Mouse (Mus musculus): Measurements from ENCODE around the gene C130050O18Rik.

C130050O18Rik gene

DNA sequence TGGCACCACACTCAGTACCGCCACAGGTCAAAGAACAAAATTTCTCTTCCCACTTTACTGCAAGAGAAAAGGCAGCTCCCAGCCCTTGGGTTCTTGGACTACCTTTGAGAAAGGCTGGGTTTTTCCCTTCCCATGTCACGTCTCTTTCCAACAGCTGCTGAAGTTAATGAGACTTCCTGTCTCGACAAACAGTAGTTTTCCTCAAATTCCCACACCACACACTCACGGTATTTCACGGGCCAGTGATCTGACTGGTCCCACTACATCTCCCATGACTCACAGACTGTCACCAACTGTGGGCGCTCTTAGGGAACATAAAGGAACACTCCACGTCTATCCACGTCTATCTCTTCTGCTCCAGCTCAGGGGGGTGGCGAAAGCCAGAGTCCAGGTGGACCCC is 20.1 kb downstream of the C130050O18Rik start:
- DNase-seq (ENCODE audit: low spot score in 2 of 2), result no peak

DNA sequence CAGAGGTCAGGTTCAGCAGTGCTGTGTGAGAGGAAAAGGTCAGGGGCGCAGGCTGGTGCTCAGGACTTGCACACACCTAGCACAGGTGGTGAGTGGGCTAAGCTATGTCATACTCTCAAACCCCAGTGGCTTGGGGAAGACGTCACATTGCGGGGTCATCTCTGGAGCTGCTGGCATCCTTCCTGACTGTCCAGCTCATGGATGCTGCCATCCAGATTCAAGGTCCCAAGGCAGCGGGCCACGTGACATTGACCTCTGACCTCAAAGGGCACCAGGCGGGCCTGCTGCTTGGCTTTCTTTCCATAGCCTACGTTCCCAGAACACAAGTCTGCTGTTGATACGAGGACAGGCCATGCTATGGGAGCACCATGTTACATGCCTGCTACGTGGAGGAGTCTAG is 21.9 kb downstream of the C130050O18Rik start:
- DNase-seq (ENCODE audit: low spot score in 2 of 2), result no peak

DNA sequence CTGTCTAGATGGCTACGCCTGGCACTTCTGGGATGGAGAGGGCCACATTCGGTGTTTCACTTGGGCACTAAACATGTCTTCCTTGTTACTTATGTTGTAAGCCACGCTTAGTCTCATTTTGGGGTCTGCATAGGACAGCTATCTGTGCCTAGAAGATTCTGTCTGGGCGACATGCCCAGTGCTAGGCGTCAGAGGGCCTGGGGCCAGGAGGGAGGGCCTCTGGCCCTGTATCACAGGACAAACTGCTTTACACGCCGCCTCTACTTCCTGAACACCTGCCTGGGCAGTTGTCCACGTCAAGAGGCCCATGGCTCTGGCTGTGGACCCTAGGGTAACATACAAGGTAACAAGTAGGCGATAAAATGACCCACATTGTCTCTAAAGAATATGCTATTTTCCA is 22.9 kb downstream of the C130050O18Rik start:
- DNase-seq (ENCODE audit: low spot score in 2 of 2), result no peak

DNA sequence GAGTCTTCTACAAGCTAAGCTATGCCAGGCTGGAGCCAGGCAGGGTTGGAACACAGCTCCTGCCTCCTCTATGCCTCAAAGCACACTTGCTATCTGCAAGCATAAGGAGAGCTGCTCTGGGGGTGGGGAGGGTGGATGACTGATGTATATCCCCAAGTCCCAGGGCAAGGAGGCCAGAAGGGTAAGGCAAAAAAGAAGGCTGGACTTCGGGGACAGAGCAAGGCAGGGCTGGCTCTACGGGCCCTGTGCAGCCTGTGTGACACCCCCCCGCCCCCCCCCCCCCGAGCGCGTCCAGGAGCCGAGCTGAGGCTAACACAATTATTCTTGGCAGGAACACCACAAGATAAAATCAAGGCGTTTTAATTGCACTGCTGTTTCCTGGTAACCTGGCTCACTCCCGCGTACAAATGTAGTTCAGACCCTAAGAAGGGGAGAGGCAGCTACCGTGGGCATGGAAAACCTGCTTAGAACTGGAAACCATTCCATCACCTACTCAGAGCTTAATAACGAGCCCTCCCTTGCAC is 24.8 kb downstream of the C130050O18Rik start:
- DNase-seq (ENCODE audit: low spot score in 2 of 2), result no peak

DNA sequence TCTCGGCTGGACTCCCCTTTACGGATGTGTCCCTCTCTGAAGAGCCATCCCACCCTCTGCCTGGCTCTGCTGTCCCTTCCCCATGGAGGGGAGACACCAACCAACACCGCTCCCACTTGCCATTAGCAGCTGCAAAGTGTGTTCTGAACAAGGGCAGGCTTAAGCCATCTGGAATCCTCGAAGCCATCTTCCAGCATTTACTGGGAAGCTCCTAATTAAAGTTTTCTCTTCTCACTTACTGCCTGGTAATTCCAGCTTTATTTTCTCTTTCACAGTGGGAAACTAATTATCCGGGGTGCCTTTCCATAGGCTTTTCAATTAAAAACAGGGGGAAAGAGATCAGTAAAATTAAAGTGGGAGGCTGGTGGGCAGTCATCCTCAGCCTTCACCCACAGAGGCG is 27.3 kb downstream of the C130050O18Rik start:
- DNase-seq (ENCODE audit: low spot score in 2 of 2), result no peak

DNA sequence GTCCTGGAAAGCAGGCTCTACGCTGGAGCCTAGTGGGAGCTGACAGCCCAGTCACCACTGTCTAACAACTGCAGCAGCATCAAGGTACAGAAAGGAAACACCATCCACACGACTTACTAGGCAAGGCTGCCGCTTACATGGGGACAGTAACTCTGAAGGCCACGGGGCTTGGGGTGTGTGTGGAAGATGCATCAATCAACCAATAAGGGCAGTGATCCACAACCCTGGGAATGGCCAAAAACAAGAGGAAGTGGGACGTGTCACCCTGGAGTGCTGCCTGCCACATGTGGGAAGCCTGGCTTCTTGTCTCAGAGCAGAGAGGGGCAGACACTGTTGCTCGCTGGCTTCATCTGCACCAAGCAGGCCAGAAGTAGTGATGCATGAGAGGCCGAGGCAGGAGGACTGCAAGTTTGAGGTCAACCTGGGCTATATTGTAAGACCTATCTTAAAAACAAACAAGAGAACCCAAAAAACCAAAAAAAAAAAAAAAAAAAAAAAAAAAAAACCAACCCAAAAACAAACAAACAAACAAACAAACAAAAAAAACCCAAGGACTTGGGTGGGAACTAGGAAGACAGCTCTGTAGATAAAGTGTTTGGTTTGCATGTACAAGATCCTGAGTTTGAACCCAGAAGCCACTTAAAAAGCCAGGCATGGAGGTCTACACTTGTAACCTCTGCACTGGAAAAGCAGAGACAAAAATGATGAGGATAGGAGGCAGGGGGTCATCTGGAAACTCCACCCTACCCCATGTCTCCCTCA is 27.8 kb downstream of the C130050O18Rik start:
- no peak for DNase-seq (ENCODE audit: low spot score in 2 of 2)

DNA sequence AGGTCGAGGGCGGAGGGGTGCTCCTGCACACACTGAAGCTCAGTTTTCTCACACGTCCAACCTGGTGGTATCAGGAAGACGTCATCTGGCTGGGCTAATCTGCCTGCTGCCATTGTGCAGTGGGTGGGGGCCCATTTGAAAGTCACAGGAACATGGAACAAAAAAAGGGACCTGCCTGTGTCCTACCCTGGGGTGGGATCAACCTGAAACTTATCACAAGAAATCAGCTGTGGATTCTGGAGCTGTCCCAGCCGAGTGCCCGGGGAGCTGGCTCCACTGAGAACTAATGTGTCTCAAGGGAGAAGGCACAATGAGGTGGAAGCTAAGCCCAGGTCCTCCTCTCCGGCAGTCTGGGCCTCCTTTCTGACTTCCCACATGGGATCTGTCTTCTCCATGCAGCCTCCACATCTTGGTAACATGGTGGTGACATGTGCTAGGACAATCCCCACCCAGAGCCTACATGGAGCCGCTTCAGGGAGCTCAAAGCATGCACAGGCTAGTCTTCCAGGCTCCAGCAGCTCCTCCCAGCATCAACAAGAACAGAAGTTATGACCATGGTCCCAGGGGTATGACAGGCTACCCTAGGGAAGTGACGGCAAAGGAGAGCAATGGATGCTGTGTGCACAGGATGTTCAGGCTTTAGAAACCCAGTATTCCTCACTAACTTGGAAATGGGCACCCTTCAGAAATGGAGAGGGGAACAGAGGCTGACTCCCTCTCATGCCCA is 28.9 kb downstream of the C130050O18Rik start:
- DNase-seq (ENCODE audit: low spot score in 2 of 2), result no peak

DNA sequence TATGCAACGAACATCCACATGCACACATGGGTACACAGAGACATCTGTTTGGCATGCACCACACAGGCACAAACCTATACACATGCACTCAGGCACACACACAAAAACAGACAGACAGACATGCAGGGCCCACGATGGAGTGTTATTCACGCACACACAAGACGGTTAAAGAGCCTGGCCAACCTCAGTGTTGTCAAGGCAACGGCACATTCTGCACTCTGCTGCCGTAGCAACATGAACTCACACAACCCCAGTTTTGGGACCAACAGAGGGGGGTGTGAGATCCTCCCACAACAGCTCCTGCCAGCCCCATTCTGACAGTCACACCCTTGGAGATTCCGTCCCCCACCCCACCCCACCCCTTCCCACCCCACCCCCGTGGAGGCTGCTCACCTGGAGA is 29.9 kb downstream of the C130050O18Rik start:
- DNase-seq (ENCODE audit: low spot score in 2 of 2), result peak; percentile 71 to 84

DNA sequence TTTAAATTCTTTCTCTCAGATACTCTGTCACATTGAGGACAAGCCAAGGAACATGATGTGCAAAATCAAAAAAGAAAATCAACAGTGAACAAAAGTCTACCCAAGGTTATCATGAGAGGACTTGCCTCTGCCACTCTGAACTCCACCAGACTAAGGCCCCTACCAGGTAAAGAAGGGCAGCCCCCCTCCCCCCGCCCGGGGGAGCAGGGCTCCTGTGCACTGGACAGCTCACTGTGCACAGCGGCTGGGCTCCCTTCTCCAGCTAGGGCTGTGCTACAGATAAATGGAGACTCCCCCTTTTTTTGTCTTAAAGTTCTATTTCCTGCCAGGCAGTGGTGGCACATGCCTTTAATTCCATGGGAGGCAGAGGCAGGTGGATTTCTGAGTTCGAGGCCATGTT is 32.7 kb downstream of the C130050O18Rik start:
- no peak for DNase-seq (ENCODE audit: low spot score in 2 of 2)

DNA sequence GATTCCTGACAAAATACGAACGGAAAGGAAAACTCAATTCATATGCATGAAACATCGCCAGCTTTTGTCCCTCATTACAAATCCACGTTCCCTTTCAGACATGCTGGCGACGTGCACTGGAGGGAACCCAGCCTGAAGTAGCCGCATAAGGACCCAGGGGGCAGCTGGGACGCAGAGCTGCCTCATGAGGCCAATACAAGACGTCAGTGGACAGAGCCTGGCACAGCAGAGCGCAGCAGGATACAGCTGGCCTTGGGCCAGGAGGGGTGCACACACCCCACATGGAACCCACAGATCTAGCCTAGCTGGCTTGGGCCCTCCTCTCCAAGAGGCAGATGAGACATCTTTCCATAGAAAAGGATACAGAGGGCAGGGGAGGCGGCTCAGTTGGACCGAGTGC is 33.4 kb downstream of the C130050O18Rik start:
- DNase-seq (ENCODE audit: low spot score in 2 of 2), result no peak

DNA sequence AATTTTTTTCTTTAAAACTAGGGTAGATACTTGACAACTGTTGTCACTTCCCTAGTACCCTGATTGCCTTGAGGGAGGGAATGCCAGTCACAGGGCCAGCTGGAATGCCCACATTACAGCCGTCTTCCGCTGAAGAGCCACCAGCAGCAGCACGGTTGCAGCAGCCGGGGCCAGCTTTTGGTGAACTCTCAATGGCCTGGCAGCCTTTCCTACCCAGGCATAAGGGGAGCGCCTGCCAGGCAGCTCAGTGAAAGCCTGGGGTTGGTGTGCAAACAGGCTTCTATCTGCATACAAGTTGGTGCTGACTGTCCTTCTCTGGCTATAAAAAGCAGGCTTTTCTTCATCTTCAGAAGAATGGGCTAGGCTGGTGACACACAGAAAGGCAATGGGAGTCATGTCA is 35.4 kb downstream of the C130050O18Rik start:
- no peak for DNase-seq (ENCODE audit: low spot score in 2 of 2)

DNA sequence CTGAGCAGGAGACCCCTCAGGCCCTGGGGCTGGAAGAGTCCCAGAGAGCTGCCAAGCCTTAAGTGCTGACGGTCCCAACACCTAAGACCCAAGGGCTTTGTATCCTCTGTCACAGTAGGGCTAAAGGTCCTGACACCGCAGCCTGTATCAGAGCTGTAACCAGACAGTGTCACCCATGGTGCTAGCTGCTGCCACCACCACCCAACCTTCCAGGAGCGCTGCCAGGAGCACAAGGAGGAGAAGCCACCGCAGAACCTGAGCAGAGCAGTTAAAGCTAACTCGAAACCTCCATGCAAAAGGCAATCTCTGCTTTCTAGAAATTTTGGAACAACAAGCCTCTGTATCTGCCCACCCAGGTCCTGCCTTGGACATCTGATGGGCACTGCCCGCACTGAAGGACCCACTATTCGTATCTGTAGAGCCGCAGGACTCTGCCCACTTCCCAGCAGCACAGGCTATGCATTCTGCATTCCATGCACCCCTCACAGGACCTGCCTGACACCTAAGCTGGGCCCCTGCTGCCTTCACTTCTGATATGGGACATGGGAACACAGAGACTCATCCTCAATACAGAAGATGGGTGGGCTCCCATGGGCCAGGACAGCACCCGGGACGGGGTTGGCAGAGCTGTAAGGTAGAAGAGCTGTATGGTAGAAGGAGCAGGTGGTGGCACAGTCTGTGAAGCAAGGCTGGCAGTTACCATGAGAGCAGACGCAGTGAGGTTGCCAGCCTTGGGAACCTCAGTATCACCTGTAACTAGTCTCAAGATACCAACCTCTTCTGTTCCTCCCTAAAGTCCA is 36.0 kb downstream of the C130050O18Rik start:
- DNase-seq (ENCODE audit: low spot score in 2 of 2), result no peak

DNA sequence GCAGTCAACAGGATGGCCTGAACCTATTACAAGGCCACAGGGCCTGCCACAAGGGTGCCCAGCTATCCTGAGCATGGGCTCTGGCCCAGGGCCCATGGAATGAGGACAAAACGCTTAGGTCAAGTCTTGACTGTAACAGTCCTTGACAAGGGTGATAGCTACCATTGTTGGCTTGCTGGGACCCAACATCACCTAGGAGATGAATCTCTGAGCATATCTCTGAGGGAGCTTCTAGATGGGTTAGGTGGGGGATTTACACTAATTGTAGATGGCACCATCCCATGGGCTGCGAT is 36.6 kb downstream of the C130050O18Rik start:
- no peak for DNase-seq (ENCODE audit: low spot score in 2 of 2)

DNA sequence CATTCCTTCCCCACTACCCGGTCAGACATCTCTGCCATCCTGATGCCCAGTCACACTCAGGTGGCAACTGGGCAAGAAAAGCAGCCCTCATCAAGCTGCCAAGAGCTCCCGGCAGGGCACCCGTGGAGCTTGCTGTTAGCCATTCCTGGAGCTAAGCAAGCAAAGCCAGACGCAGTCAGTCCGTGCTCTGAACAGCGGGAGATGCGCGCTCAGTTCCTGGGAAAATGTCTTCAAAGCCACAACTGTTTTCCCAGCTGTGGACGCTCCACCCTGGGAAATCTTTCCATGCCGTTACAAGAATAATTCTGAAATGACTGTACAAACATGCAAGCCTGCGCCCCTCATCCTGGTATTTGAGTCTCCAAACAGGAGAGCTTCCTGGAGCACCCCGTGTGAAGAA is 37.3 kb downstream of the C130050O18Rik start:
- DNase-seq (ENCODE audit: low spot score in 2 of 2), result no peak

DNA sequence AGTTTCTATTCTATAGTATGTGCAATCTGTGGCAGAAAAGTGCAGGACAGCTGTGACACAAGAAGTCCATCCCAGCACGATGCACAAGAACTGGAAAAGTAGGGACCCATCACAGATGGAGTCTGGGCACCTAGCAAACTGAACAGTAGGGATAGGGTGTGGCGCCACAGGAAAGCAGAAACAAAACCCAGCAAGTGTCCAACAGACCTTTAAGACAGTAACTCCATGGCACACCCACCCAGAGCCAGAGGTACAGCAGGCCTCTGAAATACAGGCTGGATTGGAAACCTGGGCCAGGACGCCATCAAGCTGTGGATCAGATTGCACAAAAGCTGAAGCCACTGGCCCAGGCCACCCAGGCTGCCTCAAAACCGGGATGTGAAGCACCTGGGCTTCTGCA is 37.9 kb downstream of the C130050O18Rik start:
- DNase-seq (ENCODE audit: low spot score in 2 of 2), result no peak

DNA sequence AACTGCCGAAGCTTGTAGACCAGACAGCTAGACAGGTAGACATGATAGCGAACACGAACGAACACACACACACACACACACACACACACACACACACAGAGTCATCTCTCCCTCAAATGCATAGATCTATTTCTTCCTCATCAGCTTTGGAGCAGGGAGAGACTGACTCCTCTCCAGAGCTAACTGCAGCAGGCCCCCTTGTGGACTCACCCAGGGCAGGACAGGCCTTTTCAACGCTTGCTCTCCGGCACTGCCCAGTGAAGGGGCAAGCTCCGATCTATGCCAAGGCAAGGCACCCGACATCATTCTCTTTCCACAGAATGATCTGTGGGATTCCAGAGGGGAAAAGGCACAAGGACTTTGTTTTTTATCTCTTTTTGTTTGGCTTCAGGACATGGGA is 40.2 kb downstream of the C130050O18Rik start:
- no peak for DNase-seq (ENCODE audit: low spot score in 2 of 2)

DNA sequence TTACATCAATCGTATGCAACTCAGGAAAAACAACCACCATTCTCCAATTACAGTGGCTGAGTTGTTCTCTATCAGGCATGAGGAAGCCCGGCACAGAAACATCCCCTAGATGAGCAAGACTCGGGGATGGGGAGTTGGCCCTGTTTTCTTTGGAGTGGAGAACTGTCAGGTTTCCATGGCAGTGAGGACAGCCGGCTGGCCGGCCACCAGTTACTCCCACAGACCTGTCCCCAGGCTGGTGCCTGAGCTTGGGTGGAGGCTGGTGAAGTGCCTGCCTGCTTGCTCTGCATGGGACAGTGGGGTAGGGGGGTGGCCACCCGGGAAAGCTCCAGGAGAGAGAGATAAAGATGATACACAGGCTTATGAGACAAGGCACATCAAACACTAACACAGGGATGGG is 42.9 kb downstream of the C130050O18Rik start:
- DNase-seq (ENCODE audit: low spot score in 2 of 2), result no peak

DNA sequence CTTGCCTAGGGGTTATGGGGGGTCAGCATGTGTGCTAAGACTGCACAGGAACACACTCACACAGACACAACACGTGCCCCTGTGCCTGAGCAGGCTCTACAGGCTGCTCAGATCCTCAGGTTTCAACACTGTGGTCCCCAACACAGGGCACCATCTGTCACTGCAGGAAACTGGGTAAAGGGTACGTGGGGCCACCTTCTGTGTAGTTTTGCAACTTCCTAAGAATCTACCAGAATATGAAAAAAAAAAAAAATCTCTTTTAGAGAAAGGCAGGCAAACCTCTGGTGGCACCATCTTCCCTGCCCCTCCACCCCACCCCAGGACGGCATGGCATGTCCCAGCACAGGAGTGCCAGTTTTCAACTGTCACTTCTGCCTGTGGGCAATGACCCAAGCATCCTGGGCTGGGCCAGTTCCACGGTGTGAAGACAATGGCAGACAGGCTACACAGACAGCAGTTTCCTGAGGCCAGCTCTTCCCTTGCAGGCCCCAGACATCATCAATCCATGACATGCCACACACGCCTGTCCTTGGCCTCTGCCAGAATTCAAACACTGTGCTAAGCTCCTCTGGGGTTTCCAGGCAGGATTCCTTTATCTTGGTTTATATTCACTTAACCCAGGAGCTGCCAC is 44.2 kb downstream of the C130050O18Rik start:
- DNase-seq (ENCODE audit: low spot score in 2 of 2), result no peak

DNA sequence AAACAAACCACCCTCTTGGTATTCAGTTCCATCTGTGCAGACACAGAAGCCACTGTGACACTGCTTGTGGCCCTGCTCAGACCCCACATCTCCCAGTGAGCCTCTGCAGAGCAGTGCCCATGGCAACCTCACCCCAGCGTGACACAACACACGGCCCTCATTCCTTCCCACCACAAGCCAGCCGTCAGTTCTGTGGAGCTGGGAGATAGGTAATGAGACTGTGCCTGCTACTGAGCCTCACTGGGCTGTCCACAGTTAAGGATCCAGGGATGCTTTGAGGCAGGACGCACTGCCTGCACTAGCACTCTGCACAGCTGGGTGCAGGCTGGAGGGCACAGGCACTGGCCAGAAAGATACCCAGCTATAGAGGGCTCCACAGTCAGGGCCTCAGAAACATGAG is 44.8 kb downstream of the C130050O18Rik start:
- no peak for DNase-seq (ENCODE audit: low spot score in 2 of 2)

DNA sequence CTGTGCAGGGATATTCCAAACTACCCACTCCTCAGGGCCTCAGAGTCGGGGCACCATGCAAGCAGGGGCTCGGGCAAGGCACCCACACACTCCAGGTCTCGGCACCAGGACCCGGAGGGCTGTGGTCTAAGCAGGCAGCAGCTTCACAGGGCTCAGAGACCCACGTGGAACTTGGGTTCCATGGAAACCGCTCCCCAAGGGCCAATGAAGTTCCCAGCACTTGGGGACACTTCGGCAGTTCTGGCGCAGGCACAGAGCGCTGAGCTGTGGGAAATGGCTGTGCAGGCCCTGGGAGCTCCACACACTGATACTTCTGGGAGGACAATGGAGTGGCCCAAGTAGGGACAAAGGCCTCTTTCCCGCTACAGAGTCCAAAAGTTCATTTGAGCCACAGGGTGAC is 48.0 kb downstream of the C130050O18Rik start:
- DNase-seq (ENCODE audit: low spot score in 2 of 2), result no peak

DNA sequence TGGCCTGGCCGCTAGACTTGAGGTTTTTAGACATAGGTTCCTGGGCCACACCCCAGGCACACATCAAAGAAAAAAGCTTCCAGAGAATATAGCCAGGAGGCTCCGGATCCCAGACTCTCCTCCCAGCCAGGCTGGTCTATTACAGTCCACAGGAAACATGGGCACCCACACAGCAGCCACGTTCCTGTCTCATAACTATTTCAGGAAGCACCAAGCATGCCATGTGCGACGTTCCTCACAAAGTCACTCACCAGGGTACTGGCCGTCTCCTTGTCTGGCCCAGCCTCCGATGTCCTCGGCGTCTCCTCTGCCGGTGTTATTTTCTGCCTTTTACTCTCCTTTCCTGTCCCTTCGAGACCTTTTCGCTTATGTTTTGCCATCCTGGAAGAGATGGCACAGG is 50.1 kb downstream of the C130050O18Rik start:
- no peak for DNase-seq (ENCODE audit: low spot score in 2 of 2)

DNA sequence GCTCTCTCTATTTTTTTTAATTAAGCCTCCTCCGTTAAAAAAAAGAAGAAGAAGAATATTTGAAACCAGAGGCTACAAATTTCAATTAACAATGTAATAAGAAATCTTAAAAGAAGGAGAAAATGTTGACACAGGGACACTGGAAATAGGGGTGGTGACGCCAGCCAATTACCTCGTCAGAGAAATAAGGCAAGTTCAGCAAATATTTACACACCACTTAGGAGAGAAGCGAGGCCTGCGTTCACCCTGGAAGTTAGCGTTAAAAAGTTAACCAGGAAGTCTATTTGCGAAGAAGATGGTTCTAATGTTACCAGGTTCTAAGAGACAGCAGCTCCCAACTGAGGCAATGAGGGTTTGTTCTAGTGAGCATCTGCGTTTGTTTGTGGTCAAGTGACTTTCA is 52.2 kb downstream of the C130050O18Rik start:
- DNase-seq (ENCODE audit: low spot score in 2 of 2), result no peak

Data from frontal cortex, postnatal 10 days (tissue).